10 mouse cellular contexts compared by ENCODE assay signal in genomic region chr14:54786489-54786888, GRCm38 (mm10). TPM values are rescaled to one million over a fixed set of nuclear protein-coding genes. Genes with fewer than 3 reads are reported as not detected.
DNase-seq lines count a peak whose midpoint lies in the region; ATAC-seq and TF ChIP-seq lines count a peak whose summit lies in the region.
"Had no signal": no experiment of that assay in that cellular context is flagged by ENCODE, and none has a peak within 500 bp of the region (broad histone marks: within the 10 kb centered on the region; RNA-seq: fewer than 3 reads in every experiment).

No protein-coding gene starts in this region.

- H3K9ac ChIP-seq in intestine, postnatal 0 days (ENCODE audit: low read depth, low read length) = no peak overlapping the region
- H3K9ac ChIP-seq: embryonic facial prominence, embryonic 15.5 days had no signal

- H3K9me3 ChIP-seq in intestine, postnatal 0 days (ENCODE audit: control insufficient read depth) = no peaks in the 10 kb centered on the region
- H3K9me3 ChIP-seq: embryonic facial prominence, embryonic 15.5 days had no signal

- peak overlapping the region; percentile 43 for H3K4me2 ChIP-seq in intestine, postnatal 0 days (replicated peaks; ENCODE audit: low read depth)
- H3K4me2 ChIP-seq: embryonic facial prominence, embryonic 15.5 days had no signal

- peak; percentile 27 for DNase-seq in cerebellum, adult 11 months
- no peak for DNase-seq in cerebellum, adult 11-12 months
- peak; percentile 23 for DNase-seq in ovary, postnatal 10 days (ENCODE audit: low spot score)
- DNase-seq in ovary, adult 18-20 months (ENCODE audit: low spot score) = no peak
- peak; percentile 60 for DNase-seq in yolk sac, embryonic 10.5 days (ENCODE audit: low spot score)
- no peak for DNase-seq in spleen, adult 18-20 months
- no peak for DNase-seq in embryo, embryonic 11 days

- H3K27ac ChIP-seq in intestine, postnatal 0 days (ENCODE audit: low read depth, low read length) = peak overlapping the region; percentile 74; the same call in 1 of the 2 replicates
- H3K27ac ChIP-seq: embryonic facial prominence, embryonic 15.5 days had no signal

- WGBS in intestine, postnatal 0 days = 20% methylated on average over 10 of the region's 10 CpGs

- no peaks in the 10 kb centered on the region for H3K4me1 ChIP-seq in intestine, postnatal 0 days (replicated peaks; ENCODE audit: control insufficient read depth, insufficient read depth, low read length)

- H3K27me3 ChIP-seq in intestine, postnatal 0 days (replicated peaks; ENCODE audit: control insufficient read depth, insufficient read depth, low read length) = no peaks in the 10 kb centered on the region

- no peaks in the 10 kb centered on the region for H3K36me3 ChIP-seq in intestine, postnatal 0 days (ENCODE audit: control insufficient read depth, insufficient read depth)
- H3K36me3 ChIP-seq: embryonic facial prominence, embryonic 15.5 days had no signal

- peak overlapping the region; percentile 14; the same call in 1 of the 2 replicates for H3K4me3 ChIP-seq in intestine, postnatal 0 days (ENCODE audit: low read depth, low read length)
- H3K4me3 ChIP-seq: embryonic facial prominence, embryonic 15.5 days had no signal

- ATAC-seq in intestine, postnatal 0 days = peak; percentile 83

- TF ChIP-seq CTCF in intestine, postnatal 0 days (IDR thresholded peaks at IDR 0.05; ENCODE audit: low read depth) = no peak

RNA-seq across cellular contexts. Expression of gene Slc7a8, which starts 4.7 kb away (rescaled TPM):
- 34.2 and 36.9 TPM in 2 replicates for polyA plus RNA-seq in intestine, postnatal 0 days (2015; fragmentation: Nextera tagmentation; extraction: Ambion mirVana)

RNA-seq across cellular contexts. Expression of gene Rnf212b, which starts 27.5 kb away (rescaled TPM):
- polyA plus RNA-seq in intestine, postnatal 0 days (2015; fragmentation: Nextera tagmentation; extraction: Ambion mirVana) = not detected in 2 replicates
- polyA plus RNA-seq: embryonic facial prominence, embryonic 15.5 days; liver, embryonic 16.5 days had no signal

Comparison
In these comparisons a context has a peak if more than half of its experiments do, and no peak if none do; other contexts are left out.
1. DNase-seq: peak in cerebellum, adult 11 months (single experiment), ovary, postnatal 10 days (single experiment) and yolk sac, embryonic 10.5 days (single experiment); none in cerebellum, adult 11-12 months (single experiment), ovary, adult 18-20 months (single experiment), spleen, adult 18-20 months (0 of 2) and embryo, embryonic 11 days (single experiment).